Mouse (Mus musculus): Measurements from ENCODE around the gene Scgb2b20.
"Not testable (repeated sequence)": the region's sequence is repeated elsewhere in the genome, so short reads cannot be mapped to it uniquely, and the experiment has no call there.

Scgb2b20 gene

DNA sequence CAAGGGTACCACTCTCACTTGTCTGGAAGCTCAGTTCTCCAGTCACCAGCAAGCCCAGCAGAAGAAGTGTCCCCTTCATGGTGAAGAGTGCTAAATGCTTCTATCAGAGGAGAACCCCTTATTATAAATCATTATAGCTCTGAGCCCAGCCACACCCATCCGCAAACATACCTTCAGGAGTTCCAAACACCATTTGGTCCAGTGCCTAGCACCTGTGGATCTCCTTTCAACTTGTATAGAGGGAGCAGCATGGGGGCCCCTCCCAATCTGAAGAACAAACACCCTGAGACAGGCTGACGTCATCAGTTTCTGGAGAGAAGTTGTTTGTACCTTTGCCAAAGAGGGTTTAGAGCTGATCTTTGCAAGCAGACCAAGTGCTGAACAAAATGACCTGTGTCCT lies at the start of gene Scgb2b20:
Gene Scgb2b20, minus strand, starts transcription at position 101 of the 400 bp plus-strand sequence.
- not testable (repeated sequence) for DNase-seq

DNA sequence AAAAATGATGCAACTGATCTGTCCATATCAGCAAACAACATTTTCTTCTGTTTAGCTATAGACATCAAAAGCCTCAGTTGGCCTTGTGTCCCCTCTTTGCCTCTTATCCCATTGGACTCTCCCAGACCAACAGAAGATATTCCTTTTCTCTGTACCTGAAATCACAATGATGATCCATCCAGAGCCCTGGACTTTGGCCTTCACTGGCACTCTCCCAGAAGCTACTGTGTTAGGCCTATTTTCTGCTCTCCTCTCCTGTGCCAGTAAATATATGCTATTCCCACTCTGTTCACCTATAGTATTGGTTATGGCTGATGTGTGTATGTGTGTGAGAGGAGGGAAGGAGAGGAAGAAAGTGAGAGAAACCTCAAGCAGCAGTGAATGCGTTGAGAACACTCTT lies 43.6 kb upstream of the Scgb2b20 start:
- not testable (repeated sequence) for DNase-seq

GRCm38 (mm10) chr7:33401650-33402049 lies 35.5 kb upstream of the Scgb2b20 start:
- no peak for DNase-seq

DNA sequence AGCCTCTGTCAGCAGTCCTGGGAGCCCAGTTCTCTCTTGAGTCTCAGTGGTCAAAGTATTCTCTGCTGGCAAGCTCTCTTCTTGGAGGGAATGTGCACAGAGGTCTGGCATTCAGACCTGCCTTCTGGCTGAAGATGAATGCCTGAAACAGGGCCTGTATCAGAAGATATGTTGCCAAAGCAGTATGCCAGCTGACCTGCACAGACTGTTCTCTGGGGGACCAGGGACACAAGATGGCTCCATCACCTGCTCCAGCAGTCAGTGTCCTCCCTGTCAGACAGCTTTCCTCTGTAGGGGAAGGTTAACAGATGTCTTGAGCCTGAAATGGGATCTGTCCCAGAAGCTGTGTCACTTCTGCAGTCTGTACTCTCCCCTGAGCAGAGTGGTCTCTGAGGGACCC lies 33.6 kb upstream of the Scgb2b20 start:
- not testable (repeated sequence) for DNase-seq

- DNase-seq, result not testable (repeated sequence)
These were observed 6.8 kb upstream of the Scgb2b20 start, which contains the start of gene Scgb1b20 for GRCm38 (mm10) chr7:33372934-33373333. Gene Scgb1b20 (plus strand): TSS chr7:33373234.

All from lung, postnatal 4 days (tissue).